Mouse (Mus musculus) embryonic facial prominence, embryonic 11.5 days (tissue): ENCODE results near the gene Ppp1r9a. TPM values are rescaled to one million over a fixed set of nuclear protein-coding genes. Genes with fewer than 3 reads are reported as not detected.

Experiments
- ATAC-seq: fragments of 200-750 bp; cut with Nextera tagmentation; replicated peaks from 2 replicates; pipeline ENCODE4 v1.8.0; 2017; ENCODE audit warnings: low read depth; ENCODE audit not compliant: insufficient number of reproducible peaks, low FRiP score, low TSS enrichment
- DNase-seq: peaks from one replicate; pipeline ENCODE4 v3.0.0-alpha.2; 2015; ENCODE audit warnings: low spot score
- H3K27ac ChIP-seq: fragments of 300-500 bp; sonication (generic); replicated peaks from 2 replicates; pipeline ENCODE4 v1.5.1; 2014; ENCODE audit warnings: mild to moderate bottlenecking, low read depth, low read length, control low read depth
- H3K27me3 ChIP-seq: fragments of 300-500 bp; sonication (generic); 2 replicates; pipeline ENCODE4 v1.6.1; 2014; ENCODE audit warnings: mild to moderate bottlenecking, low read length, moderate library complexity, mixed read lengths; ENCODE audit not compliant: control insufficient read depth, insufficient read depth
- H3K36me3 ChIP-seq: fragments of 300-500 bp; sonication (generic); replicated peaks from 2 replicates; pipeline ENCODE4 v1.6.1; 2014; ENCODE audit warnings: low read depth, mild to moderate bottlenecking, low read length, moderate library complexity, mixed read lengths; ENCODE audit not compliant: control insufficient read depth, insufficient read depth
- H3K4me1 ChIP-seq: fragments of 300-500 bp; sonication (generic); 2 replicates; pipeline ENCODE4 v1.6.1; 2014; ENCODE audit warnings: low read length, mixed read lengths; ENCODE audit not compliant: control insufficient read depth, insufficient read depth
- H3K4me2 ChIP-seq: fragments of 300-500 bp; sonication (generic); 2 replicates; pipeline ENCODE4 v1.6.1; 2014; ENCODE audit warnings: low read depth, mild to moderate bottlenecking, control low read depth, low read length, moderate library complexity
- H3K4me3 ChIP-seq: fragments of 300-500 bp; sonication (generic); 2 replicates; pipeline ENCODE4 v1.5.1; 2014; ENCODE audit warnings: low read depth, low read length, control low read depth
- H3K9ac ChIP-seq: fragments of 300-500 bp; sonication (generic); replicated peaks from 2 replicates; pipeline ENCODE4 v1.6.1; 2014; ENCODE audit warnings: mild to moderate bottlenecking, control low read depth, low read length
- H3K9me3 ChIP-seq: fragments of 300-500 bp; sonication (generic); replicated peaks from 2 replicates; pipeline ENCODE4 v1.6.1; 2016; ENCODE audit warnings: mild to moderate bottlenecking, low read length, inconsistent platforms, mixed read lengths; ENCODE audit not compliant: control insufficient read depth
- WGBS: fragments of 180-500 bp; shearing (Covaris S2); extraction: QIAGEN DNeasy Blood & Tissue Kit; methylation state at CpG from one replicate; pipeline ENCODE4 v1.1.7; 2014; 5-methylcytosine and 5-hydroxymethylcytosine counted together
- polyA plus RNA-seq: library from polyadenylated mRNA; unstranded; fragments of >200 nt; fragmentation: Nextera tagmentation; extraction: Ambion mirVana; gene quantifications from 2 replicates; pipeline ENCODE4 v1.2.1, GENCODE M21; 2014

Gene Ppp1r9a
- polyA plus RNA-seq, 1 experiment from 2014 or later, result 14.4 TPM

GRCm38 (mm10) chr6:5037225-5037624 is 134.5 kb downstream of the Ppp1r9a start:
- DNase-seq (no peak), ATAC-seq (no peak)
- WGBS, result 91% methylated on average over 4 of the region's 4 CpGs

GRCm38 (mm10) chr6:5038140-5038749 is 135.5 kb downstream of the Ppp1r9a start:
- WGBS, result 91% methylated on average over 2 of the region's 2 CpGs
- no peak overlapping the region for H3K9ac ChIP-seq
- H3K36me3 ChIP-seq, result no peaks in the 10 kb centered on the region
- no peaks in the 10 kb centered on the region for H3K9me3 ChIP-seq
- no peak for ATAC-seq
- no peak overlapping the region for H3K4me2 ChIP-seq
- H3K27me3 ChIP-seq, result no peaks in the 10 kb centered on the region
- DNase-seq, result no peak
- no peak overlapping the region for H3K27ac ChIP-seq
- no peak overlapping the region for H3K4me3 ChIP-seq
- no peaks in the 10 kb centered on the region for H3K4me1 ChIP-seq

More at GRCm38 (mm10) chr6:5037225-5037624, 134.5 kb downstream of the Ppp1r9a start:
- Histone ChIP-seq H3K27me3 (no peaks in the 10 kb centered on the region), H3K36me3 (no peaks in the 10 kb centered on the region), H3K27ac (no peak overlapping the region), H3K4me3 (no peak overlapping the region), H3K9ac (no peak overlapping the region), H3K4me1 (no peaks in the 10 kb centered on the region), H3K9me3 (no peaks in the 10 kb centered on the region), H3K4me2 (no peak overlapping the region)

- no peak for DNase-seq
- 75% methylated on average over 2 of the region's 2 CpGs for WGBS
- Histone ChIP-seq H3K4me3 (no peak overlapping the region), H3K27ac (no peak overlapping the region), H3K4me2 (no peak overlapping the region), H3K9me3 (no peaks in the 10 kb centered on the region), H3K9ac (no peak overlapping the region), H3K27me3 (no peaks in the 10 kb centered on the region), H3K36me3 (no peaks in the 10 kb centered on the region), H3K4me1 (no peaks in the 10 kb centered on the region)
- ATAC-seq, result no peak
Observed at GRCm38 (mm10) chr6:5039316-5039715, 136.6 kb downstream of the Ppp1r9a start.

GRCm38 (mm10) chr6:5045854-5046253 is 143.1 kb downstream of the Ppp1r9a start:
- Histone ChIP-seq H3K27ac (no peak overlapping the region), H3K4me3 (no peak overlapping the region), H3K4me2 (no peak overlapping the region), H3K9ac (no peak overlapping the region), H3K36me3 (no peaks in the 10 kb centered on the region), H3K4me1 (no peaks in the 10 kb centered on the region), H3K9me3 (no peaks in the 10 kb centered on the region), H3K27me3 (no peaks in the 10 kb centered on the region)
- 98% methylated on average over 6 of the region's 6 CpGs for WGBS
- ATAC-seq, result no peak
- DNase-seq, result no peak

GRCm38 (mm10) chr6:5048025-5048424 is 145.3 kb downstream of the Ppp1r9a start:
- no peak for ATAC-seq
- WGBS, result 87% methylated on average over 3 of the region's 3 CpGs

GRCm38 (mm10) chr6:5052309-5052708 is 149.6 kb downstream of the Ppp1r9a start:
- no peak overlapping the region for H3K9ac ChIP-seq
- H3K4me1 ChIP-seq, result no peaks in the 10 kb centered on the region
- no peaks in the 10 kb centered on the region for H3K36me3 ChIP-seq
- ATAC-seq, result no peak
- no peak overlapping the region for H3K4me2 ChIP-seq
- H3K9me3 ChIP-seq, result no peaks in the 10 kb centered on the region
- 74% methylated on average over 2 of the region's 2 CpGs for WGBS
- DNase-seq, result no peak
- H3K27ac ChIP-seq, result no peak overlapping the region
- H3K4me3 ChIP-seq, result no peak overlapping the region
- no peaks in the 10 kb centered on the region for H3K27me3 ChIP-seq

More at GRCm38 (mm10) chr6:5048025-5048424, 145.3 kb downstream of the Ppp1r9a start:
- Histone ChIP-seq H3K9ac (no peak overlapping the region), H3K4me1 (no peaks in the 10 kb centered on the region), H3K9me3 (no peaks in the 10 kb centered on the region), H3K4me3 (no peak overlapping the region), H3K36me3 (no peaks in the 10 kb centered on the region), H3K27ac (no peak overlapping the region), H3K4me2 (no peak overlapping the region), H3K27me3 (no peaks in the 10 kb centered on the region)
- DNase-seq, result no peak

GRCm38 (mm10) chr6:5054446-5055095 is 151.9 kb downstream of the Ppp1r9a start:
- H3K27me3 ChIP-seq, result no peaks in the 10 kb centered on the region
- no peaks in the 10 kb centered on the region for H3K4me1 ChIP-seq
- 56% methylated on average over 4 of the region's 4 CpGs for WGBS
- ATAC-seq, result no peak
- DNase-seq, result peak; percentile 26
- no peak overlapping the region for H3K27ac ChIP-seq
- no peaks in the 10 kb centered on the region for H3K9me3 ChIP-seq
- H3K36me3 ChIP-seq, result no peaks in the 10 kb centered on the region
- no peak overlapping the region for H3K4me2 ChIP-seq
- H3K9ac ChIP-seq, result no peak overlapping the region
- H3K4me3 ChIP-seq, result no peak overlapping the region

GRCm38 (mm10) chr6:5074736-5075135 is 172.0 kb downstream of the Ppp1r9a start:
- H3K27me3 ChIP-seq, result no peaks in the 10 kb centered on the region
- H3K4me3 ChIP-seq, result no peak overlapping the region
- no peak for ATAC-seq
- no peaks in the 10 kb centered on the region for H3K9me3 ChIP-seq
- H3K4me2 ChIP-seq, result no peak overlapping the region
- no peak for DNase-seq
- no peak overlapping the region for H3K9ac ChIP-seq
- H3K4me1 ChIP-seq, result no peaks in the 10 kb centered on the region
- H3K27ac ChIP-seq, result no peak overlapping the region
- 61% methylated on average over 3 of the region's 3 CpGs for WGBS
- no peaks in the 10 kb centered on the region for H3K36me3 ChIP-seq
